Mouse (Mus musculus) CH12.LX (cell line): ENCODE results near the gene Ntrk3. TPM values are rescaled to one million over a fixed set of nuclear protein-coding genes. Genes with fewer than 3 reads are reported as not detected.

Experiments
- DNase-seq: peaks from one replicate; pipeline ENCODE4 v3.0.0-alpha.2; 2013; ENCODE audit errors: extremely low read depth
- H3K27ac ChIP-seq: 2 replicates; pipeline ENCODE4 v1.5.1; 2012; ENCODE audit warnings: low read depth, mild to moderate bottlenecking, control low read depth, moderate library complexity; ENCODE audit not compliant: insufficient read depth
- H3K27me3 ChIP-seq: replicated peaks from 2 replicates; pipeline ENCODE3; 2012; ENCODE audit warnings: inconsistent platforms
- H3K36me3 ChIP-seq, 2 experiments: replicated peaks in 1 of 2; 2 replicates each; pipeline versions ENCODE3 to v1.6.1; 2012; ENCODE audit warnings: inconsistent platforms in 1 of 2, low read length in 1 of 2, mild to moderate bottlenecking in 1 of 2, mixed read lengths in 1 of 2, moderate library complexity in 1 of 2; ENCODE audit not compliant: control insufficient read depth in 1 of 2, insufficient read depth in 1 of 2
- H3K4me1 ChIP-seq, 2 experiments: 2 replicates each; pipeline ENCODE4 v1.6.1; 2012; ENCODE audit warnings: inconsistent platforms in 1 of 2, moderate library complexity in 1 of 2; ENCODE audit not compliant: insufficient read depth in 2 of 2, control insufficient read depth in 1 of 2
- H3K4me2 ChIP-seq: 2 replicates; pipeline ENCODE4 v1.6.1; 2012; ENCODE audit warnings: low read depth, mild to moderate bottlenecking, control low read depth; ENCODE audit not compliant: poor library complexity, insufficient read depth, severe bottlenecking
- H3K4me3 ChIP-seq, 3 experiments: fragments of 150-350 bp in 1 of 3; sonication (generic) in 1 of 3; replicated peaks in 1 of 3; 2 replicates each; pipeline versions ENCODE3 to v1.5.1; 2011 to 2012; ENCODE audit warnings: low read depth in 2 of 3, low read length in 2 of 3, mild to moderate bottlenecking in 2 of 3, moderate library complexity in 2 of 3, control low read depth in 1 of 3, improper control_type of control experiment in 1 of 3, inconsistent platforms in 1 of 3, mixed read lengths in 1 of 3; ENCODE audit not compliant: poor library complexity in 1 of 3
- H3K79me2 ChIP-seq: replicated peaks from 2 replicates; pipeline ENCODE4 v1.6.1; 2012; ENCODE audit warnings: mild to moderate bottlenecking, moderate library complexity; ENCODE audit not compliant: control insufficient read depth, poor library complexity, insufficient read depth, severe bottlenecking; ENCODE audit errors: extremely low read depth
- H3K9ac ChIP-seq: 2 replicates; pipeline ENCODE4 v1.6.1; 2012; ENCODE audit warnings: low read depth, mild to moderate bottlenecking, control low read depth, moderate library complexity; ENCODE audit not compliant: insufficient read depth
- H3K9me3 ChIP-seq: replicated peaks from 2 replicates; pipeline ENCODE3; 2012; ENCODE audit warnings: low read length, inconsistent platforms, mixed read lengths
- CTCF ChIP-seq, 2 experiments: IDR thresholded peaks in 1 of 2; conservative IDR thresholded peaks in 1 of 2; 2 replicates each; pipeline ENCODE4 v1.5.1; 2011 to 2012; ENCODE audit warnings: low read depth in 2 of 2, low read length in 2 of 2, improper control_type of control experiment in 1 of 2, inconsistent platforms in 1 of 2, mild to moderate bottlenecking in 1 of 2, moderate library complexity in 1 of 2
- E2F4 ChIP-seq: IDR thresholded peaks from 2 replicates; pipeline ENCODE4 v1.6.1; 2011; ENCODE audit warnings: low read depth, low read length, improper control_type of control experiment; ENCODE audit not compliant: insufficient replicate concordance
- ELF1 ChIP-seq: IDR thresholded peaks from 2 replicates; pipeline ENCODE4 v1.6.1; 2014; ENCODE audit warnings: low read depth, mild to moderate bottlenecking, inconsistent platforms, low read length, improper control_type of control experiment
- EP300 ChIP-seq: IDR thresholded peaks from 2 replicates; pipeline ENCODE4 v1.6.1; 2011; ENCODE audit warnings: low read length, improper control_type of control experiment
- ETS1 ChIP-seq: conservative IDR thresholded peaks from 2 replicates; pipeline ENCODE4 v1.6.1; 2012; ENCODE audit warnings: low read depth, mild to moderate bottlenecking, inconsistent platforms, low read length, improper control_type of control experiment, moderate library complexity
- HCFC1 ChIP-seq: IDR thresholded peaks from 2 replicates; pipeline ENCODE4 v1.6.1; 2012; ENCODE audit warnings: low read depth, mild to moderate bottlenecking, inconsistent platforms, low read length, improper control_type of control experiment
- JUN ChIP-seq: IDR thresholded peaks from 2 replicates; pipeline ENCODE4 v1.6.1; 2011; ENCODE audit warnings: low read depth, mild to moderate bottlenecking, low read length, improper control_type of control experiment, moderate library complexity; ENCODE audit not compliant: insufficient read depth
- KAT2A ChIP-seq: IDR thresholded peaks from 2 replicates; pipeline ENCODE4 v1.6.1; 2012; ENCODE audit warnings: low read length, improper control_type of control experiment, inconsistent platforms; ENCODE audit not compliant: insufficient replicate concordance
- MAFK ChIP-seq: IDR thresholded peaks from 2 replicates; pipeline ENCODE4 v1.6.1; 2011; ENCODE audit warnings: low read length, improper control_type of control experiment; ENCODE audit not compliant: insufficient replicate concordance
- MAZ ChIP-seq: IDR thresholded peaks from 2 replicates; pipeline ENCODE4 v1.6.1; 2012; ENCODE audit warnings: low read depth, mild to moderate bottlenecking, inconsistent platforms, low read length, improper control_type of control experiment, moderate library complexity
- MYC ChIP-seq: IDR thresholded peaks from 2 replicates; pipeline ENCODE4 v1.6.1; 2011; ENCODE audit warnings: low read depth, mild to moderate bottlenecking, improper control_type of control experiment, low read length
- NELFE ChIP-seq: IDR thresholded peaks from 2 replicates; pipeline ENCODE4 v1.6.1; 2011; ENCODE audit warnings: low read depth, low read length, improper control_type of control experiment
- NRF1 ChIP-seq: IDR thresholded peaks from 2 replicates; pipeline ENCODE4 v1.6.1; 2014; ENCODE audit warnings: low read depth, mild to moderate bottlenecking, inconsistent platforms, low read length, improper control_type of control experiment, moderate library complexity
- POLR2A ChIP-seq: IDR thresholded peaks from 2 replicates; pipeline ENCODE4 v1.6.1; 2011; ENCODE audit warnings: low read depth, mild to moderate bottlenecking, improper control_type of control experiment, low read length
- RAD21 ChIP-seq: IDR thresholded peaks from 2 replicates; pipeline ENCODE4 v1.6.1; 2011; ENCODE audit warnings: low read depth, mild to moderate bottlenecking, low read length, improper control_type of control experiment, moderate library complexity
- SMC3 ChIP-seq: IDR thresholded peaks from 2 replicates; pipeline ENCODE4 v1.6.1; 2011; ENCODE audit warnings: low read depth, low read length, improper control_type of control experiment
- TBP ChIP-seq: conservative IDR thresholded peaks from 2 replicates; pipeline ENCODE4 v1.6.1; 2011; ENCODE audit warnings: low read depth, low read length, improper control_type of control experiment
- UBTF ChIP-seq: IDR thresholded peaks from 2 replicates; pipeline ENCODE4 v1.6.1; 2012; ENCODE audit warnings: low read depth, mild to moderate bottlenecking, inconsistent platforms, low read length, improper control_type of control experiment, moderate library complexity
- ZKSCAN1 ChIP-seq: IDR thresholded peaks from 2 replicates; pipeline ENCODE4 v1.6.1; 2012; ENCODE audit warnings: low read depth, inconsistent platforms, low read length, improper control_type of control experiment, borderline replicate concordance
- dilution Hi-C: fragments of 300-500 bp; cut with MboI; formaldehyde crosslinking; loops from 2 replicates; pipeline ENCODE4 v1.14.3; 2020; ENCODE audit warnings: low sequenced_read_pairs; ENCODE audit not compliant: extremely low pct_unique_long_range_greater_than_20kb, extremely low pct_ligation_motif_present
- in situ Hi-C: fragments of 300-500 bp; cut with MboI; formaldehyde crosslinking; loops from 3 replicates; pipeline ENCODE4 v1.14.3; 2019; ENCODE audit warnings: low sequenced_read_pairs, low pct_ligation_motif_present, low pct_unique_long_range_greater_than_20kb, mixed read lengths
- polyA plus RNA-seq: library from polyadenylated mRNA; unstranded; fragments of >175 nt; gene quantifications from 2 replicates; pipeline ENCODE4 v1.2.1, GENCODE M21; 2012; ENCODE audit warnings: low read depth; ENCODE audit not compliant: insufficient read length
- total RNA-seq, 2 experiments: library from RNA; depleted of rRNA; stranded (reverse); fragments of 300-350 nt in 1 of 2; fragments of >200 nt in 1 of 2; gene quantifications; 2 replicates each; pipeline ENCODE4 v1.2.3; 2012 to 2014

The Ntrk3 gene
- total and polyA plus RNA-seq, 3 experiments = 0.21 TPM; not detected in 2

DNA sequence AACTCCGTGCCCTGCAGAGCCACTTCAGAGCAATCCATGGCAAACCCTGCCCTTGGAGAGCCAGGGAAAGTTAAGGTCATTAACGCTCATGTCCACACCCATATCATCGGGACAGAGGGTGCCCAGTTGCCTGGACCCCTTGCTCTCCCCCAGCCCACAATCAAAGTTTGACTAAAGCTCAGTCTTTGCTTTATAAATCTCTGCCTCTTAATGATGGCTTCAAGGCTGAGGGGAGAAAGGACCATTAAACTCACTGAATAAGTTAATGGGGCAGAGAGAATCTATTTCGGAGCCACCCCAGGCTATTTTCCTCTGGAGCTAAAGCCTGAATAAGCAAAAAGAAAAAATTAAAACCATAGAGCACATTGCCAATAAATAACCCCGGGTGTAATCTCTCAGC, 182.3 kb downstream of the Ntrk3 start:
- no peak overlapping the region for H3K4me3 ChIP-seq
- peaks cover 22% of the 10 kb centered on the region for H3K9me3 ChIP-seq
- H3K4me1 ChIP-seq = no peaks in the 10 kb centered on the region
- in situ Hi-C loops (no loop called here), dilution Hi-C loops (no loop called here)
- H3K79me2 ChIP-seq = no peaks in the 10 kb centered on the region
- no peak overlapping the region for H3K4me2 ChIP-seq
- no peak overlapping the region for H3K9ac ChIP-seq
- no peak for DNase-seq
- no peaks in the 10 kb centered on the region for H3K36me3 ChIP-seq
- TF ChIP-seq TBP (no peak), POLR2A (no peak), ELF1 (no peak), MYC (no peak), NRF1 (no peak), SMC3 (no peak), ZKSCAN1 (no peak), JUN (no peak), MAZ (no peak), RAD21 (no peak), HCFC1 (no peak)
- H3K27ac ChIP-seq = no peak overlapping the region
- peaks cover 15% of the 10 kb centered on the region for H3K27me3 ChIP-seq

DNA sequence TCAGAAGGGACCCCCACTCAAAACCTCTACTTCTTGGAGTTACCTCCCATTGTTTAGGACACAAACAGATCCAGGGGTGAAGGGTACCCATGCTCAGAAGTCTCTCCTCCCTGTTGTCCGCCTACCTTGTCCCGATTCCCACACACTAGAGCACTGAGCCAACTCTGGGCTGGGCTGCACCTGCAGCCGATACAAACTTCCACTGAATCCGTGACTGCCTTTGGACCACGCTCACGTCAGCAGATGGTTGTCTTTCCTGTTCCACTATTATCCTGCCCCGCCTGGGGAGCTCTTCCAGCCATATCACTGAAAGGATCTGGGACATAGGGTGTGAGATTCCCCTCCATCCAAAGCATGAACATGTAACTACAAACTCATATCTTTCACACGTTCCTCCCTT, 188.4 kb downstream of the Ntrk3 start:
- H3K27me3 ChIP-seq = peaks cover 4% of the 10 kb centered on the region
- no peak for DNase-seq
- no peaks in the 10 kb centered on the region for H3K79me2 ChIP-seq
- no peak overlapping the region for H3K4me2 ChIP-seq
- H3K36me3 ChIP-seq = no peaks in the 10 kb centered on the region
- in situ Hi-C loops = no loop called here
- peaks cover 37% of the 10 kb centered on the region for H3K9me3 ChIP-seq
- H3K9ac ChIP-seq = no peak overlapping the region
- TF ChIP-seq MAFK (no peak), HCFC1 (no peak), EP300 (no peak)
- no peaks in the 10 kb centered on the region for H3K4me1 ChIP-seq
- dilution Hi-C loops = no loop called here
- H3K4me3 ChIP-seq = no peak overlapping the region
- H3K27ac ChIP-seq = no peak overlapping the region

DNA sequence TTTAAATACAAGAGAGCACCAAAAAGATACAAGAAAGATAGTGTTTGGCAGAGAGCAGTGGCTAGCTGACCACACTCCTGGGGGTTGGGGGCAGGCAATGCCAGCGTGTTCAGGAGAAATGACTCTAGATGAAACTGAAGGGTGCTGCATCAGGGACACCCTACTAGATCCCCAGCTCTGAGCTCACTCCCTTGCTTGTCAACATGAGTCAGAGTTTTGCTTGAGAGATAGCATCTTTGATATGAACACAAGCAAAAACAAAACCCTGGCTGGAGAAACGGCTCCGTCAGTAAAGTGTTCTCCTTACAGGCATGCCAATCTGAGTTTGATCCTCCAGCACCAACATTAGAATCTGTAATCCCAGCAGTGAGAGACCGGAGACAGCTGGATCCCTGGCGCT, 189.1 kb downstream of the Ntrk3 start:
- Histone ChIP-seq H3K36me3 (no peaks in the 10 kb centered on the region), H3K4me1 (no peaks in the 10 kb centered on the region), H3K9me3 (peaks cover 35% of the 10 kb centered on the region), H3K27me3 (peaks cover 4% of the 10 kb centered on the region), H3K27ac (no peak overlapping the region), H3K4me3 (no peak overlapping the region), H3K79me2 (no peaks in the 10 kb centered on the region), H3K9ac (no peak overlapping the region), H3K4me2 (no peak overlapping the region)
- no peak for DNase-seq
- dilution Hi-C loops = no loop called here
- in situ Hi-C loops = no loop called here
- TF ChIP-seq CTCF (conservative IDR thresholded peaks at IDR 0.05 in 1 of 2, IDR thresholded peaks at IDR 0.05 in 1 of 2; ENCODE audit: low read depth in 2 of 2, low read length in 2 of 2) = no peak
- no peak for TF ChIP-seq MAZ
- no peak for TF ChIP-seq NELFE
- TF ChIP-seq EP300 = no peak
- no peak for TF ChIP-seq ETS1
- no peak for TF ChIP-seq HCFC1
- TF ChIP-seq KAT2A = no peak
- TF ChIP-seq E2F4 = no peak
- no peak for TF ChIP-seq UBTF
